Mouse (Mus musculus) T-helper 17 cell (primary cell): ENCODE results near the gene Ndrg2.

Experiments
- in situ Hi-C, 2 experiments: fragments of 300-600 bp; cut with MboI, MseI; formaldehyde crosslinking; loops; 1 replicate in 1 of 2; 2 replicates in 1 of 2; pipeline ENCODE4 v1.15.1; 2025; ENCODE audit warnings: high pct_unique_total_duplicates in 2 of 2

Ndrg2 gene

DNA sequence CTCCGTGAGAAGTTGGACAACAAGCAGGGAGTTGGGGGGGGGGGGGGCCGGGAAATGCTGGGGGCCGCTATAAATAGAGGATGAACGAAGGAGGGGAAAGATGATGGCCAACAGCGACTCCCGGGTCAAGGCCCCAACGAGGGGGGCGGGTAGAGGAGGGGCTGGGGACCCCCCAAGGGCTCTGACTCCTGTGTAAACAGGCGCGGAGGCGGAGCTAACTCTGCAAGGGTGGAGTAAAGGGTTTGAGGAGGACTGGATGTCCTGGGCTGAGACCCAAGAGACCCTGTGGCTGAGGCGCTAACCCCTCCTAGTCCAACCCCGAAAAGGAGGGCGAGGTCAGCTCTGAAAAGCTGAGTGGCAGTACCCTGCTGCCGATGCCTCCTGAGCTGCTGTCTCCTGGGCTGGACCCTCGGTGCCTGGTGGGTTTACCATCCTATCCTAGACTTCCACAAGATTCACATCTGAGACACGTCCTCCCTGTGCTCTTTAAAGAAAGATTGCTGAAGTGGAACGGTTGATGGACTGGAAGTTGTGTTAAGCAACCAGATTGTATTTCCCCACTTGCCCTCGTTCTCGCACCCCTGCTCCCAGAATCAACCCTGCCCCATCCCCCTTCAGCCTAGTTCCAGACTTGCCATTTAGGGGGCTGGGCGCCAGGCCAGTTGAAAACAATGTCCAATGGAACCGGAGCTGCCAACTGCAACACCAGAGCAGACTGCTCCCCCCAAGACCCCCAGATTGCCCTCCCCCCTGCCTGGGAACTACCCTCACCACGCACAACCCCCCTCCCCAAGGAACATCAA lies at the start of gene Ndrg2:
Ndrg2 (minus strand) TSS at position 199 of the 803 bp plus-strand sequence.
- in situ Hi-C loops = no loop called here

DNA sequence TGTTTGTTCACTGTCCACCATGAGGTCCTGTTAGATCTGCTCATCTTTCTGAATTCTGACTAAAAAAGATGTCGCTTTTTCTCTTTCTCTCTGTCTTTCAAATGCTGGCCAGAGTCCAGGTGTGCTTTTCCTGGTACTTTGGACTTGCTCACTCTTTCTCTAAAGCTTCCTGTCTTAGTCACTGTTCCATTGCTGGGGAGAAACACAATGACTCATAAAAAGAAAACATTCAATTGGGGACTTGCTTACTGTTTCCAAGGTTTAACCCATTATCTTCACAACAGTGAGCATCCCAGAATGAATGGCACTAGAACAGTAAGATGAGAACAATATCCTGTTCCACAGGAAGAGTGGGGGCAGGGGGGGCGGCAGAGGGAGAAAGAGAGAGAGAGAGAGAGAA lies 46.4 kb upstream of the Ndrg2 start:
- in situ Hi-C loops = no loop called here

DNA sequence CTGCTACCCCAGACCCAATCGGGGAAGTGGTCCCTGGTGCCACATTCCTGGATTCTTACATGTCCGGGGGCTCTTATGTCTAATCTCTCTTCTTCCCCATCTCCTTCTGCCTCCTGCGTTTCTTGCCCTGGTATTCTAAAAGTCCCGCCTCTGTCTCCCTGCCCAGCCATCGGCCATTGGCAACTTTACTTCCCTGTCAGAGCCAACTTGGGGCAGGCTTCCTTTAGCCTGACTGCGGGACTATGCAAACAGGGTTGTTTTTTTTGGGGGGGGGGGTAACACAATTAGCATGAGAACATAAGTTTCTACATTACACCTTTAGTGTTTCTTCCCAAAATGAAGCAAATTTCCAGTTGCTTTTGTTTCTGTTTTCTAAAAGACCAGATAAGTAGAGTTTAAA lies 29.4 kb upstream of the Ndrg2 start:
- in situ Hi-C loops = no loop called here

DNA sequence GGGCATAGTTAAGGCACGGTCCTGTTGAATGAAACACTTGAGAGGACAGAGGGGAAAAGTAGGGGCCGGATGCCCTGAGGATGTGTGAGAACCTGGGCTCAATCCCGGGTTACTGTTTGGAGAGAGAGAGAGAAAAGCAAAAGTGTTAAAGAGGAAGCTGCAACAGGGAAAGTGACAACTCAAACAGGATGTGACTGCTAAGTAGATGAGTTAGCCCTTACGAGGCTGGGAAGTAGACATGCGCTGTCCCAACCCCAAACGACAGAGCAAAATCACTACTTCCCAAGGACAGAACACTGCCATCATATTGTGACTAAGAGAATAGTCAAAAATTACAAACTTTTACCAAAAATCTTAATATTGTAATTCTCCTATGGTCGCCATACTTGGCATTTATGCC lies 28.3 kb upstream of the Ndrg2 start:
- in situ Hi-C loops = no loop called here

DNA sequence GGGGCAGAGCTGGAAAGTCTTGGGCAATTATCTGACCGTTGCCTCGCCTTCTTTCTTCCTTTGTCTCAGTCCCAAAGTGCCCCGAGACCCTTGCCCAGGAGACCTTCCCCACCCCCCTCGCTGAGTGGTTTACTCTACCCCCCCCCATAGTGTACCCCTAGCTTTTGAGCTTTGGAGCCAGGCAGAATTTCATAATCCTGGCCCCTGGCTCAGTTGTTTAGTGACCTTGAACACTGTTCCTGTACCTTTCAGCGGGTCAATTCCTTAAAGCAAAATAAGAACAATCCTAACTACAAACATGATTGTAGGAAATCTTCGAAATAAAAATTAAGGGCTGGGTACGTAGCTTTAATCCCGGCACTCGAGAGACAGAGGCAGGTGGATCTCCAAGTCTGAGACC lies 27.6 kb upstream of the Ndrg2 start:
- in situ Hi-C loops = no loop called here

DNA sequence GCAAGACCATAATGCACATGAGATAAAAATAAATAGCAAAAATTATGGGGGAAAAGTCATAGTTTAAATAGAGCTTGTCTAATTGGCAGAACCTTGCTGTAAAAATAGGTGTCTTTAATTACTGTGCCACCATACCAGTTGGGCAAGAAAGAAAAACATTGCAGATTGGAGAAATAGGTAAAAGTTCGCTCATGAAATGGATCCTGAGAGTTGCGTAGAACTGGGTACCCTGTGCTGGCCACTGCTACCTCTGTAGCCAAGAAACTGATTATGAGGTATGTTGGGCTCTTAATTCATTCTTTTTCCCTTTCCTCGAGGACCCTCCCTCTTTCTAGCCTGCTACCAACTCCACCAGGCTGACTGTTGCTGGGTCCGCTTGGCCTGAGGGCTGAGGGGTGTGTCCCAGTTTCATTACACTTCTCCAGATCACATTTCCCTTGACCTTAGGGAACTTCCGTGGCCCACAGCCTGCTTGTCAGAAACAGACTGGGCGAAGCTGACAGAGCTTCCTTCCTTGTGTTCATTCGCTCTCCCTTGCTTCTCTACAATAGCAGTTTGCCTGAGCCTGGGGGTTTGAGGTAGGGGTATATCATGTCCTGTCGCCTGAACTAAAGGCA lies 27.1 kb upstream of the Ndrg2 start:
- in situ Hi-C loops = no loop called here

DNA sequence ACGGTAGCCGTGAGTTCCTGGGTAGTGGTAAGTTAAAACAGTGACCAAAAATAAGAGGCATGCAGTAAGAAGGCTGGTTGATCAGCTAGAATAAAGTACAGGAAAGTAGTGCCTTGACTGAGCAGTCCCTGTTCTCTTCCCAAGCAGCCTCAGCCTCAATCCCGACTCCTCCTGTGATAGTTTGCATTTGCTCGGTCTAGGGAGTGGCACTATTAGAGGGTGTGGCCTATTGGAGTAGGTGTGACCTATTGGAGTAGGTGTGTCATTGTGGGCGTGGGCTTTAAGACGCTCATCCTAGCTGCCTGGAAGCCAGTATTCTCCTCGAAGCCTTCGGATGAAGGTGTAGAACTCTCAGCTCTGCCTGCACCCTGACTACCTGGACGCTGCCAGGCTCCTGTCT lies 25.0 kb upstream of the Ndrg2 start:
- in situ Hi-C loops = no loop called here

DNA sequence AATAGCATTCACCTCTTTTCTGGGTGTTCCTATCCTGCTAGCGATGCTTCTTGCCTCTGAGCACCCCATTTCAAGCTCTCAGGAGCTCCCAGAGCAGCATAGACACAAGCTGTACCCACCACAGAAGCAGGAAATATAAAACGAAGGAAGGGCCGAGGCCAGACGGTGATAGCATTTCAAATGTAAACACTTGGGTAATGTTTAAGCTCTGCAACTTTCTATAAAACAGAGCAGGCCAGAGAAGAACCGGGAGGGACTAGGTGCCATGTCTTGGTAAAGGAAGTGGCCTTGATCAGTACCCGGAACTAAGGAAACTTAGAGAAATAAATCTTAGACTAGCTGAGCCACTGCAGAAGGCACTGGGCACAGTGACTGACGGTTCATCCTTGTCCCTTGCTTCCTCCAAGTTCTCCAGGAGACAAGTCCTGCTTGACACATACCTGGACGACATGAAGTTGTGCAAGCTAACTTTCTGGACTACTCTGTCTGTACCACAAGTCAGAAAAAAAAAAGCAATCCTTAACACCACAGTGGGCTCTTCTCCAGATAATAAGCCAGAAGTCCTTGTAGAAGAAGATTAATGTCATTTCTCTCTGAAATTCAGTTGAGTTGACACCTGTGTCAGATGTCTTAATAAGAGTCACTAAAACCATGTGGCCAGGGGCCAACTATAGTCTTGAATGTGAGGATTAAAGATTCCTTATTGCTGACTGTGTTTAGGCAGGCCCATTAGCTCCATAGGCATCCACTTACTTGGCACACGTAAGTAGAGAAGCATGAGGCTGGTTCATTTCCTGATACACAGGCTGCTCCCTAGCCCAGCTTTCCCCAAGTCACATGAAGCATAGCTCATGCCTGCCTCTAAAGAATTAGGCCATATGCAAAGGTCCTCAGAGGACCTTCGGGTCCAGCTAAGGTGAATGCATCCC lies 18.4 kb upstream of the Ndrg2 start:
- in situ Hi-C loops = no loop called here

DNA sequence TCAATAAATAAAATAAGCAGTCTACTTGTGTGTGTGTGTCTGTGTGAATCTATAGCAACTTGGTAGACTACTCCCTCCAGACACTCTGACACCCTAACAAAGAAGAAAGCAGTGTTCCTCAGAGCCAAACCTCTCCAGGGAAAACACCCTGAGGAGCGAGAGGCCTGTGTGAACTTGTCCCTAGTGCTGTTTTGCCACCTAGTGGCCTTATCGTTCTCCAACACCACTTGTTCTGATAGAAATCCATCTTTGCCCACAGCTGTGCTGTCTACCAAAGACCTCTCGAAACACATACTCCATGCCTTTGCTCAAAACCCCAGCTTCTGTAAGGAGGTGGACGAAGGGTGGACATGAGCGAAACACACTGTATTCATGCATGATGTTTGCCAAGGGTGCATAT lies 16.9 kb upstream of the Ndrg2 start:
- in situ Hi-C loops = no loop called here

DNA sequence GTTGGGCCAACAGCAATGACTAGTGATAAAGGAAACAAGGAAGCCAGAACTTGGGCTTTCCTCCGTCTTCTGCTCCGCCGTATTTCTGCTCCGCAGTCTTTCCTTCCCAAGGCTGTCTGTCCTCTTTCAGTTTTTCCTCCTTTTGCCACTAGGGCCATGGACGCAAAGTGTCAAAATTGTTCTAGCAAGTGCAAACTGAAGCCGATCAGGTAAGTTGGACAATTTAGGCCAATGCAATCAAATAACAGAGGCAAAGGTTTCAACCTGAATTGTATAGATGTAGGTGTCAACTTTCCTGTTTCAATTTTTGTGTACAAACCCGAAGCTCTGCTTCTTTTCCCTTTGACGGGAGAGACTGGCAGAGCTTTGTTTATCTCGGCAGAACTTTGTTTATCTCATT lies 16.0 kb upstream of the Ndrg2 start:
- in situ Hi-C loops = loop anchor here in 1 of 2 experiments (10.0 kb wide), 1 partner anchor 455 kb away; no protein-coding TSS in a partner anchor

DNA sequence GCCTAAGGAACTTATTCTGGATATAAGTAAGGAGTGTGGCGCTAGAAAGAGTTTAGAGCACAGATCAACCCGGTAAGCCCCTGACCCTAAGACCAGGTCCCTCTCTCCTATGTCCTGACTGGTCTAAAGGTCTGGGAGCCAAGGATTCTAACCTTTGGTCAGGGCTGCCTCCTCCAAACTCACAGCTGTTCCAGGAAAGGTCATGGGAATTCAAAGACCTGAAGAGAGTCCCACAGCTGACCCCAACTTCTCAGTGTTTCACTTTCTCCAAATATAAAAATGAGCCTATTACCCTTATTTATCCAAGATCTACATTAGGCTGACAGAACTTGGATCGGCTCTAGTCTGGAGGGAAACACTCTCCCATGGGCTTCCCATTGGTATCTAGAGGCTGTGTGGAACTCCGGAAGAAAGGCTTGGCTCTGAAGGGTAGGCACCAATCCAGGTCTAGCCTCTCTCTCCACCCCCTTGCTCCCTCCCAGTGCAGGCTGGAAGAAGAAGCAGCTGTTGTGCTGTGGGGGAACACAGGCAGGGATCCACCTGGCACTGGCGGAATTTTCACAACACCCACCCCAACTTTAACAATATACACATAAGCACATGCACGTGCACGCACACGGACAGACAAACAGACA lies 15.5 kb upstream of the Ndrg2 start:
- in situ Hi-C loops = loop anchor here in 1 of 2 experiments (10.0 kb wide), 1 partner anchor 455 kb away; no protein-coding TSS in a partner anchor

DNA sequence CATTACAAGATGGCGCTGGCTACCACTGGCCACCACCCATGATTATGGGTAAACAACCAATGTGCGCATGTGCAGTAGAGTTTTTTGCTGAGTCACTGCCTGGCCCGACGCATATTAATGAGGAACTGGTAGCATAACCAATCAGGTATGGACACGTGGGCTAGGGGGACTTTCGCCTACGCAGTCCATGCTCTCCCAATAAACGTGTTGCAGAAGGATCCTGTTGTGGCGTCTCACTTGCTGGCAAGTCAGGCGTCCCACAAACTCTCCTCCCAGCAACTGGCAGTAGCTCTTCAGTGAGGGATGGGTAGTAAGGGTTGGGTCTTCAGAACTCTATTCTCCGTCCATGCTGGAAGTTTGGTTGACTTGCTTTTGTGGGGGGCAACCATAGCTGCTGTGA lies 13.0 kb upstream of the Ndrg2 start:
- in situ Hi-C loops = loop anchor here in 1 of 2 experiments (10.0 kb wide), 1 partner anchor 452 kb away; no protein-coding TSS in a partner anchor

DNA sequence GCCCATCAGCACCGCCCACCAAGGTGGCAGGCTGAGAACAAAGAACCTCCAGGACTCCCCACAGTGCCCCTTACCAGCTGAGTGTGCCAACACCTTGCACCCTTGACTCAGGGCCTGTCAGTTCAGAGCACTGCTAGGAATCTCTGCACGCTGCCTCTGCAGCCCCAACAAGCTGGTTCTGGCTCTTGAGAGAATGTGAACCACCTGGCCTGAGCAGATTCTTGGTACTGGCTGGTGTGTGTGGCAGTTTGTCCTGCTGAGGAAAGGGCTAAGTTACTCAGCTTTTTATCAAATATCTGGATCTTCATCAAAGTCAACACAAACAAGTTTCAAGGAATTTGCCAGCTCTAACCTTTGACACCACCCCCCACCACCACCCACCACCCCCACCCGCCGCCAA lies 9.5 kb upstream of the Ndrg2 start:
- in situ Hi-C loops = loop anchor here in 1 of 2 experiments (10.0 kb wide), 1 partner anchor 449 kb away; no protein-coding TSS in a partner anchor

DNA sequence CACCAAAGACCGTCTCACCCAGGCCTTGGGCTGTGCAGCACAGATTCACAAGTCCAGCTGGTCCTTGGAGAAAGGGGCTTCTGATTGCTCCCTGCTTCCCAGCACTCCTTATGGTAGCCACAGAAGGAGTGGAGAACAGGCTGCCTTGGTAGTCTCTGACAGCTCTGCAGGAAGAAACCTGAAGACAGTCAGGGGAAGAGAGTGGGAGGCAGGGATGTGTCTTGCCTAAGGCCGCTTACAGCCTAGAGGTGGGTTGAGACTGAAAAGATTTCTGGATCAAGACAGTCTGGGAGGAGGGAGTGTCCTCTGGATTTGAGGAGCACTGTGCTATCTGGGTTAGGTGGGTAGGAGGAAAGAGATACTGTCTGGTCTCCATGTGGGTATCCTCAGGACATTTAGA lies 9.0 kb upstream of the Ndrg2 start:
- in situ Hi-C loops = loop anchor here in 1 of 2 experiments (10.0 kb wide), 1 partner anchor 448 kb away; no protein-coding TSS in a partner anchor

DNA sequence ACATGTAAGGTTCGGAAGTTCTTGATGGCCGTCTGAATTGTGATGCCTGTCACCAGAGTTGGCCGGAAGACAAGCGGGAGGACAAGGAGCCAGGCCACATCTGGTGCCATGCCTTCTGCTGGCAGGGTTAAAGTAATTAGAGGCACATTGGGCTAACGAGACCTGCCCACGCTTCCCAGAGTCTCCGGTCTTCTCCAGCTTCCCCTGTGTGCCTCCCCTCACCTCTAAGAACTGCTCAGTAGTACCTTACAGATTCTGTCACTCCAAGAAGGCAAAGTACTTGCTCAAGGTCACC lies 8.6 kb upstream of the Ndrg2 start, which contains the start of gene Rnase13:
Rnase13 (minus strand) TSS at position 203 of the 295 bp plus-strand sequence.
- in situ Hi-C loops = loop anchor here in 1 of 2 experiments (10.0 kb wide), 1 partner anchor 448 kb away; no protein-coding TSS in a partner anchor

DNA sequence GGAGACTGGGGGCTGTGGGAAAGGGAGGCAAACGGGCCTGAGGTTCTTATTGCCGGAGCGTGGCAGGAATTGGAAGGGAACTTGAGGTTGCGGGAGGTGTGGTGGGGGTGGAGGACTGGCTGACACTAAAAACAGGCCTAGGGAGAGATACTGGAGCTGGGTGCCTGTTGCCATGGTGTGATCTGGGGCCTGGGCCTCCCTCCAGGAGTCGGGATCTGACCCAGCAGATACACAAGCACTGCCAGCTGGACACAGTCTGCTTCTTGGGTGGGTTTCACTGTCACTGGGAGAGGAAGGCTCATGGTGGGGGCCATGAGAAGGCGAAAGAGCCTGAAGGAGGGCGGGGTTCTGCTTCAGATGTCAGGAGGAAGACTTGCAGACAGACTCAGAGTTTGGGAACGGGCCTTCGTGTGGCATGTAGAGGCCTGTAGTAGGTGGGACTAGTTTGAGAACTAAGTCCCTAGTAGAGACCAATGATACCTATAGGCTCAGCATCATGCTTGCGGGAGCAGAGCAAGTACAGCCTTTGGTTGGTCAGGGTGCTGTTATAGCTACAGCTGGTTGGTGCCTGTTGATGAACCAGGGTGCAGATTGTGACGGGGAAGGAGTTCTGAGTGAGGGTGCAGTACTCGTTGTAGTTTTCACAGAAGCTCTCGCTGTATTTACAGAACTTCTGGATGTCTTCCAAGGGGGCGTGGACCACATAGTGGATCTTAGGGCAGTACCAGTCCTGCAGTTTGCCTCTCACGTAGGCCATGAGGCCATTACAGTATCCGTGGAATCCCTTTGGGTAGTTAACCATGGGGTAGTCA lies 8.0 kb upstream of the Ndrg2 start:
- in situ Hi-C loops = loop anchor here in 1 of 2 experiments (10.0 kb wide), 1 partner anchor 447 kb away; no protein-coding TSS in a partner anchor

DNA sequence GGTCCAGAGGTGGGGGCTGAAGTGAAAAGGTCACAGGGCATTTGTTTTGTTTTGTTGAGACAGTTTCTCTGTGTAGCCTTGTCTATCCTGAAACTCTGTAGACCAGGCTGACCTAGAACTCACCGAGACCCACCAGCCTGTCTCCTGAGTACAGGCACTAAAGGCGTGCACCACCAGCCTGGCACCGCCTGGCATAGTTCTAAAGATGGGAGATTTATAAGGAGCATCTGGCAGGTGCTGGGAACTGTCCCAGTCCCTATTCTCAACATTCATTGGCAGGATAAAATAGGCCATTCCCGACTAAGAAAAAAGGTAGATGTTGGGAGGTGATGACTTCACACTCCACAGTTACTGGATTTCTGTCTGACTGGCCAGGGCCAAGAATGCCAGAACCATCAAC lies 5.0 kb upstream of the Ndrg2 start:
- in situ Hi-C loops = no loop called here

DNA sequence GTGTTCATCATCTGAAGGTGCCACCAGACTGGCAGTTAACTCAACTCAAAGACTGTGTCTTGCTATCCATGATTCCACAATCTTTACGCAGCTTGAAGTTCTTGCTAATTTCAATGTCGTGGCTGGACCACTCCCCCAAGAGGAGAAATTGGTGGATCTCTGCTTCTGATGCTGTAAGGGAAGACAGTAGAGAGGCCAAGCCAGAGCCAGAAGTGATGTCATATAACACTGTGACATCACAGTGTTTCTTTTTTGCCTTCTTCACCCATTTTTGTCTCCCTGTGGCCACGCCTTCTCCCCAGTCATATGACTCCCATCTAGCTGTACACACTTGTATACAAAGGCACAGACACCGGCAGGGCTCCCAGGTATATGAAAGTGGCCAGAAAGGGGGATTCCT lies 4.2 kb upstream of the Ndrg2 start, which contains the start of gene Tppp2:
Tppp2 (plus strand) TSS at position 301 of the 400 bp plus-strand sequence.
- in situ Hi-C loops = no loop called here

DNA sequence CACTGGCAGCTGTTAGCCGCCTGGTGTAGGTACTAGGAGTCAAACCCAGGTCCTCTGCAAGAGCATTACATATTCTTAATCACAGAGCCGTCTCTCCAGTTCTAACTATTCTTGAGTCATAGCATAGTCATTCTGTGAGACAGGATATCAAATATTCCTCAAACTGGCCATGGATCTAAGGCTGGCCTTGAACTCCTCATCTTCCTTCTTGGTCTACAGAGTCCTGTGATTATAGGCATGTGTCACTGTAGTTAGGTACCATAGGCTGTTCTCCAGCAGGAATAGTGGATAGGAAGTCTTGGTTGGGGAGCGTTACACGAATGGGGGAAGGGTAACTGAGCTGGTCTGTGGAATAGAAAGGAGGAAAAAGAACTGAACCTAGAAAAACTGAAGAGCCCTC lies 2.6 kb upstream of the Ndrg2 start:
- in situ Hi-C loops = no loop called here

DNA sequence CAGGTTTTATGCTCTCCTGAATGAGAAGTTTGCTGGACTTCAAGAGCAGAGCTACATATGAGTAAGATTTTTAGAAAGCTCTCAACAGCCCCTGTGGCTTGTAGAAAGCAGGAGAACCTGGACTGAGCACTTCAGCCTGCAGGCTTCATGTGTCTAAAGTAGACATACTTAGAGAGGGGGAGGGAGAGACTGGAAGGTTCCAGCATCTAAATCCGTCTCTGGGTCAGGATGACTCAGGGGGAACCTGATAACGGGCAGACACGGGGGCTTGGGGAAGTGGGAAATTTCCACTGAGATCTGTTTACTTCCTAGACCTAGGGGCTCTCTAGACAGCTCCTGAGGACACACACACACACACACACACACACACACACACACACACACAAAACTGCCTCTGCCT lies 1.1 kb upstream of the Ndrg2 start:
- in situ Hi-C loops = no loop called here
